Mouse (Mus musculus) cerebellum, postnatal 4 days (tissue): ENCODE data around the gene Shld2.
"Not testable (repeated sequence)": the region's sequence is repeated elsewhere in the genome, so short reads cannot be mapped to it uniquely, and the experiment has no call there.

ENCODE experiments used
- DNase-seq, 2 experiments: peaks; one replicate each; pipeline ENCODE4 v3.0.0; 2022; ENCODE audit warnings: low spot score in 2 of 2, mixed read lengths in 1 of 2

The Shld2 gene

GRCm38 (mm10) chr14:34318113-34318512, 7.8 kb upstream of the Shld2 start:
- DNase-seq: no peak

- no peak for DNase-seq
Observed at GRCm38 (mm10) chr14:34317431-34317830, 7.1 kb upstream of the Shld2 start.

- no peak for DNase-seq
Observed at GRCm38 (mm10) chr14:34316346-34316745, 6.1 kb upstream of the Shld2 start.

GRCm38 (mm10) chr14:34314796-34315195, 4.5 kb upstream of the Shld2 start:
- DNase-seq: no peak

GRCm38 (mm10) chr14:34314383-34314782, 4.1 kb upstream of the Shld2 start:
- not testable (repeated sequence) for DNase-seq

GRCm38 (mm10) chr14:34313612-34314011, 3.3 kb upstream of the Shld2 start:
- no peak for DNase-seq

GRCm38 (mm10) chr14:34312339-34313048, 2.2 kb upstream of the Shld2 start:
- DNase-seq: no peak

DNA sequence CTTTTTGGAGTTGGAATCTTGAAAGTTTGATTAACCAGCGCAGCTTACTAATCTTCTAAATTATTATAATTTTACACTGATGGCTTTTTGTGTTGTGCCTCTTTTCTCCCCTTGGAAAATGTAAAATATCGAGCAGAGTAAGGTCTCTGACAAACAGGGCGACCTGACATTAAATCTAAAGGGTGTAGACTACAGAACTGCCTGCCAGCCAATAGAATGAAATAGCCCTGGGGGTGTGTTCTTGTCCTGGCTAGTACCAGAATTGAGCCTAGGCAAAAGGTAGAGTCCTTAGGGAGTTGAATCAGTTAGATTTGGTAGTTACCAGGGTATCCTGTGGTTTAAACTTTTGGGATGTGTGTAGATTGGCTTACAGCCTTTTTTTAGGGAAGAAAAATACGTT, 1.4 kb upstream of the Shld2 start:
- DNase-seq: no peak

DNA sequence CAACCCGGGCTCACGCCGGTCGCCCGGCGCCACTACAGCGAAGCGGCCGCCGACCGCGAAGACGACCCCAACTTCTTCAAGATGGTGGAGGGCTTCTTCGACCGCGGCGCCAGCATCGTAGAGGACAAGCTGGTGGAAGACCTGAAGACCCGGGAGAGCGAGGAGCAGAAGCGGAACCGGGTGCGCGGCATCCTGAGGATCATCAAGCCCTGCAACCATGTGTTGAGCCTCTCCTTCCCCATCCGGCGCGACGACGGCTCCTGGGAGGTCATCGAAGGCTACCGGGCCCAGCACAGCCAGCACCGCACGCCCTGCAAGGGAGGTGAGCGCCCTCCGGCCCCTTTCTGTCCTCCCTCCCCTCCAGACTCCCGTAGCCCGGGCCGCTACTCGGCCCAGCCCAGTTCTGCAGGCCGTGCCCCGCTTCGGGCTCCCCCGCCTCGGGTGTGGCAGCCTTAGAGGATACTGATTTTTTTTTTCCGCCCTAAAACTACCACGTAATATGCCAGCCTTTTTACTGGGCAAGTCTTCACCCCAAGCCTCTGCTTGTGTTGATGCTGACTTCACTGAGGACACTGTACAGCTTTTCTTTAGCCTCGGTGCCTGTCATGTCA, 833 bp upstream of the Shld2 start:
- DNase-seq: peak in 1 of 2 experiments; percentile 51

- no peak for DNase-seq
Observed at GRCm38 (mm10) chr14:34309907-34310233, 423 bp downstream of the Shld2 start.

DNA sequence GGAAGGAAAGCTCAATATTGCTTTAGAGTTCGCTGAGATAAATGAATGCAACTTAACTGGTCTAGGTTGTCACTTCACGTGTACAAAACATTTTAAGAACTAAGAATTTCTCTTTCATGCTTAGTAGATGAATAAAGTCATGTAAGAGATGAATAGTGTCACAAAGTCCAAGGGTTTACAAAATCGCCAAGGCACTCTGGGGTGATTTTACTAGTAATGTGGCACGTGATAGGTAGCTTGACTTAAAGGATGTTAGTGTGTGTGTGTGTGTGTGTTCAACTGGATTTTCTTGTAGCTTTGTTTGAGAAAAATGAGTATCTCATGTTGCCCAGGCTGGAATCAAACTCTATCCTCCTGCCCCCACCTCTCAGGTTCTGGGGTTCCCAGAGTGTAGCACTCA, 1.0 kb downstream of the Shld2 start:
- DNase-seq: no peak

DNA sequence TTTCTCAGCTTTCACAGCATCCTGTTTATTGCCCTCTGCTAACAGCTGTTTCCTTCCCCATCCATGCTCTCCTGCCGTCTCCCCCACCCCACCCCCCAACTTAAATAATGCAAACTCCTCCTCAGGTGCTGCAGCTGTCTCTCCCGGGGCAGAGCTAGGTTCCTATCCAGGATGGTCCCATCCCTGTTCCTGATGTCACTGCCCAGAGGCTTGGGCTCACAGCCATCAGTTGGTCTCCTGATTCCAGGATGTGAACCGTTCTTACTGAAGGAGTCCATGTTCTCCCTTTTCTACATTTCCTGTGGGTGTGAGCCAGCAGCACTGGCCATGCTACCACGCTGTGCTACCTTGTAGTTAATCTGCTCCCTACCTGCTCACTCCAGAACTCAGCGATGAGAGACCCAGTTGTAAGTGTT, 7.0 kb downstream of the Shld2 start:
- DNase-seq: no peak

DNA sequence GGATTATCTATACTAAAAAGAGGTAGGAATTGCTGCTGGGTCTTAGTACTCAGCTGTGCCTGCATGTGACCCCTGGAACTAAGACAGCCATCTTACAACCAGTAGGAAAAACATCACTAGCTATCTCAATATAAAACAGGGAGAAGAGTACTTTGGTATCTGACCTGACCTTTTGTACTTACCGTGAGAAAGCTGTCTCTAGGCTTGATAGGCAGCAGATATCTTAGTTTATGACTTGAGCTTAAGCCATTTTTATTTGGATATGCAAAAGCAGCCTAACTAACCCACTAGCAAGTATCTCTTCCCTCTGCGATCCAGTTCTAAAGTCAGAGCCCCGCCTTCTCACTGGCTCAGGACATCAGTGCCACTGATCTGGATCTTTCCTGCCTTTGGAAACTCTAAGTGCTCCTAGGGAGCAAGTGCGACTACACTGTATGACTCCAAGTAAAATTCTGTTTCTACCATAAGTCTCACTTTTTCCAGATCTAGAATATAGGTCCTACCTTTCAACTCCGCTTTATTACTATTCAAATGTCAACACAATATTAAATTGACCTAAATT, 7.5 kb downstream of the Shld2 start:
- no peak for DNase-seq

- no peak for DNase-seq
Observed at GRCm38 (mm10) chr14:34298871-34299700, 11.2 kb downstream of the Shld2 start.

DNA sequence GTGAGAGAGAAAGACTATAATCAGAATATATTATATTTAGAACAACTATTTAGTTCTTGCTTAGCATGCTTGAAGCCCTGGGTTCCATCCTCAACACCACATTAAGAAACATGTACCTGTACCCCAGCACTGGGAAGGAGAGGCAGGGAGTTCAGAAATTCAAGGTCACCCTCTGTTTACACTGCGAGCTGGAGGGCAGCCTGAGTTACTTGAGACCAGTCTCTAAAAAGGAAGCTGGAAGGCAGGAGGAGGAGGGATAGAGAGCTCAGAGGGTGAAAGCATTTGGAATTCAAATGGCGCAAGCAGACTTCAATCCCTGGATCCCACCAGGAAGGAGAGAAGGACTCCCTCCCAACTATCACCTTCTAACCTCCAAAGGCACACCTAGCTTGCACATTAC, 12.7 kb downstream of the Shld2 start:
- DNase-seq: no peak

DNA sequence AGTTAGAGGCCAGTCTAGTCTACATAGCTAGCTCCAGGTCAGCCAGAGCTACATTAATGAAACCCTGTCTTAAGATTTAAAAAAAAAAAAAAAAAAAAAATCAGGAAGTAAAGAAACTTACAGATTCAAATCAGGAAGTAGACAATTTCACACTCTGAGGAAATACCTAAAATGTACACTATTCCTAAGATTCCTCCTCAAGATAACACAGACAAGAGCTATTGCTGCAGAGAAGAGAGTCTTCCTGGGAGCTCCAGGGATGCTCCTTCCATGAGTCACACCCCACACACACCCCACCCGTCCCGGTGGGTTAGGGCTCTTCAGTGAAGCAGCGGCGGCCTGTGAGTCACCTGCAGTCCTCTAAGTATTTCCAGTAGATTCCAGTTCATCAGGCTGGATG, 13.3 kb downstream of the Shld2 start:
- DNase-seq: no peak

GRCm38 (mm10) chr14:34296350-34296749, 13.9 kb downstream of the Shld2 start:
- no peak for DNase-seq

GRCm38 (mm10) chr14:34293641-34294040, 16.7 kb downstream of the Shld2 start:
- no peak for DNase-seq

DNA sequence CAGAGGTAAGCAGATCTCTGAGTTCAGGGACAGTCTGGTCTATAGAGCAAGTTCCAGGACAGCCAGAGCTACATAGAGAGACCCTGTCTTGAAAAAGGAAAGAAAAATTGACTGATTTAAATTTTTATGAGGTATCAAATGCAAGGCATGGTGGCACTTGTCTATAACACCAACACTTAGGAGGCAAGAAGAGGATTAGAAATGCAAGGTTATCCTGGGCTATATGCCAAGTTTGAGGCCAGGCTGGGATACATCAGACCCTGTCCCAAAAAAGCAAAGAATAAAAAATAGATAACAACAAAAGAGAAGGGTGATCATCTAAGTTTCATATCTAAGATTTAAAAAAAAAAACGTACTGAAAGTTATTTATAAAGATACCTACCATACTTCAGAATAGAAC, 20.1 kb downstream of the Shld2 start:
- DNase-seq: no peak

- no peak for DNase-seq
Observed at GRCm38 (mm10) chr14:34289259-34290015, 20.9 kb downstream of the Shld2 start.

DNA sequence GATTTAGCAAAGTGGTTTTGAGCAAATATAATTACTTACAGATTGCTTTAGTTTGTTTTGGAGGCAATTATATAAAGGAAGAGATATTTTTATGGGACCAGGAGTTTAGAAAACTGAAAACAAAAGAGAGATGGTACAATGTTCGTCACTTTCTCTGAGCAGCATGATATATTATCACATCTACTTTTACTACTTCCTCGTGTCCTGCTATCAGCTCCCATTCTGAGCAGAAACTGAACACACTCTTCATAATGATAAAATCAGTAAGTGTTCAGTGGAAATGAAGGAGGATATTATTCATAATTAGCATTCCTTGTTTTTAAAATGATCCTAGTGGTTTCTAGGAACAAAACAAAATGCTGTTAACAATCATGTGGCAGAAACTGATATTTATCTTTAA, 21.9 kb downstream of the Shld2 start:
- no peak for DNase-seq

DNA sequence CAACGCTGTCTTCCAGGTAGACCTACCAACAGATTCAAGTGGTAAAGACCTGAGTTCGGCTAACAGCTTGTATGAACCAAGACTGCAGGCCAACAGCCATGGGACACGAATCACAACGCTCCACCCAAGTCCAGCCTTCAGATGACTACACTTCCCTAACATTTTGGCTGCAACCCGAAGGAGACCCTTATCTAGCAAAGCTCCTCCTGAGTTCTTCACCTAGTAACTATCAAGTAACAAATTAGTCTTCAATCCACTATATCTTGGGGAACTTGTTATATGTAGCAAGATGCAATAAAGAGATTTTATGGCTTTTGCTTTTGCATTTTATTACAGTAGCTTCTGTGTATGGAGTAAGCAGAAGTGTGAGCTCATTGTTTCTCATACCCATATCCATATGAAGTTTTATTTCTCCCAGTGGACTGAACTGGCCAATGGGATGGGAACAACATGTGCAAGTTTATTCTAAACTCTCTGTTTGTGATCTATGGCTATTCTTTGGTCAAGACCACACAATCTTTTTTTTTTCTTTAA, 28.5 kb downstream of the Shld2 start:
- no peak for DNase-seq
